Mouse (Mus musculus) right cerebral cortex, adult 18-20 months (tissue): ENCODE data around the gene Ppil4.
A peak's percentile ranks its signal among the peaks of the same experiment; 100 is the strongest.
"Not testable (repeated sequence)": the region's sequence is repeated elsewhere in the genome, so short reads cannot be mapped to it uniquely, and the experiment has no call there.

Experiments
- DNase-seq: peaks from one replicate; pipeline ENCODE4 v3.0.0; 2022; ENCODE audit warnings: mixed read lengths

Ppil4 gene

DNA sequence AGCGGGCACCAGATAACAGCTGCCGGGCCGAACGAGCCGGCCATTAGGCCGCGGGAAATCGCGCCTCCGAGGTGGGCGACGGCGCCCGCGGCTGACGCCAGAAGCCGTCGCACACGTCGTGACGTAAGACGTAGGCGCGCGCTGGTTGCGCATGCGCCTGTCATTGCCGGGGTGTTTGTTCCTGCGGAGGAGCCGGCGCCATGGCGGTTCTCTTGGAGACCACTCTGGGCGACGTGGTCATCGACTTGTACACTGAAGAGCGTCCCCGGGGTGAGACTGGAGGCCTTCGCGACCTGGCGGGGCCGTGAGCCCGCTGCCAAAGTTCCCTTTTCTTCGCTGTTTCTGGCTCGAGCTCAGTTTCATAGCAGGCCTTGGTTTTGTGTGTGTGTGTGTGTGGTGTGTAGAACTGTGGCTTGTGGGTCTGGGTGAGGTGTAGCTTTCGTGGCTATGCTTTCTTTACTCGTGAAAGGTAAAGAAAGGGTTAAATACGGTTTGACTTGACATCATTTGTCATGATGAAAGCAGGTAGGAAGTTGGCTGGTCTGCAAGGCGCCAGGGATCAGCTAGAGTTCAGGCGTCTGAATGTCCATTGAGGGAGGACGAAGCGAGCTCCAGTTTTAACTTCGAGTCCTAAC is at the start of gene Ppil4, which contains the start of gene Ginm1:
Ppil4 (plus strand) TSS at position 141 of the 635 bp plus-strand sequence.
Ginm1 (minus strand) TSS at position 74 of the 635 bp plus-strand sequence.
- DNase-seq: peak; percentile 93

DNA sequence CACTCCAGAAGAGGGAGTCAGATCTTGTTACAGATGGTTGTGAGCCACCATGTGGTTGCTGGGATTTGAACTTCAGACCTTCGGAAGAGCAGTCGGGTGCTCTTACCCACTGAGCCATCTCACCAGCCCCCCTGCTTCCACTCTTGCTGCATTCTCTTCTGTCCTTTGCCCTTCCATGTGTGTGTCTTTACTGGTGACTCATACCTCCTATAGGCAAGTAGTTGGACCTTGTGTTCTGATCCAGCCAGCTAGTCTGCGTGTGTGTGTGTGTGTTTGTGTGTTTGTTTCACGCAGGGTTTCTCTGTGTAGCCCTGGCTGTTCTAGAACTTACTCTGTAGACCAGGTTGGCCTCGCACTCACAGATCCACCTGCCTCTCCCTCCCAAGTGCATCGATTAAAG is 47.2 kb upstream of the Ppil4 start:
- not testable (repeated sequence) for DNase-seq

DNA sequence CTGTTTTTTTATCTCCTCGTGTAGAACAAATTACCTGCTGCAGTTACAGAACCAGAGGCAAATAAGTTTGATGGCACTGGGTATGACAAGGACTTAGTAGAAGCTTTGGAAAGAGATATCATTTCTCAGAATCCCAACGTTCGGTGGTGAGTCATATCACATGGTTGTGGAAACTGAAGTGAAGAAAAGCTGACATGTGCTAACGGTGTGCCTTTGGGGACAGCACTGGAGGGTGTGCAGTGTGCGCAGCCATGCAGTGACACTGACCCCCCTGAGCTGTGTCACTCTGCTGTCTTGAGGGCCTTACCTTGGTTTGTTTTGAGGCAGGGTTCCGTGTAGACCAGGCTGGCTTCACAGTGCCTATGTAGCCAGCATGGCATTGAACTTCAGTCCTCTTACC is 43.9 kb upstream of the Ppil4 start:
- DNase-seq: no peak

DNA sequence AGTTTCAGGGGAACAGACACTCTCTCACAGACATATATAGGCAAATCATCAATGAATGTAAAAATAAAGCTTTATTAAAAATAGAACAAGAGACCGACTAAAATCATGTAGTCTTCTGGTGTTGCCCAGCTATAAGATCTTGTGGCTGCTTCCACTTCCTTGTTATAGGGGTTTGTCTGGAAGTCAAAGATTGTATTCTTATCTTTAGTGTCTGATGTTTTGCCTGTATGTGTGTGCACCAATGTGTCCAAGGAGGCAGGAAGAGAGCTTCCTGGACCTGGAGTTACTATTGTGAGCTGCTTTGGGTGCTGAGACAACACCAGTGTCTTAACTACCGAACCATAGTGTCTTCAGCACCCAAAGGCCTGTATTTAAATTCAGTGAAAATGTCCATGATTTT is 35.1 kb upstream of the Ppil4 start:
- DNase-seq: no peak

DNA sequence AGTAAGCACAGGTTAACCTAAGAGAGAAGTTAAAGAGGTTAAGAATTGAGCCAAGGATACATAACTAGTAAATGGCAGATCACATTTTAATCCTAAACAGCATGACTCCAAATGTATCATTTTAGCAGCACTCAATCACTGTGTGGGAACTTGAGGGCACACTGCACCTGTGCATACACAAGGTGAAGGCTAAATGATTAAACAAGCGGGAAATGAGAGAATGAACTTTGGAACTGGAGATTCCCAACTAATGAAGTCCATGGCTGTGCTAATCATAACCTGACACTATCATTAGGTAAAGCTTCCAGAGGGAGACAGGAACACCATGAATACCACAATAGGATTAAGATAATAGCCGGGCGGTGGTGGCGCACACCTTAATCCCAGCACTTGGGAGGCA is 20.3 kb upstream of the Ppil4 start:
- no peak for DNase-seq

DNA sequence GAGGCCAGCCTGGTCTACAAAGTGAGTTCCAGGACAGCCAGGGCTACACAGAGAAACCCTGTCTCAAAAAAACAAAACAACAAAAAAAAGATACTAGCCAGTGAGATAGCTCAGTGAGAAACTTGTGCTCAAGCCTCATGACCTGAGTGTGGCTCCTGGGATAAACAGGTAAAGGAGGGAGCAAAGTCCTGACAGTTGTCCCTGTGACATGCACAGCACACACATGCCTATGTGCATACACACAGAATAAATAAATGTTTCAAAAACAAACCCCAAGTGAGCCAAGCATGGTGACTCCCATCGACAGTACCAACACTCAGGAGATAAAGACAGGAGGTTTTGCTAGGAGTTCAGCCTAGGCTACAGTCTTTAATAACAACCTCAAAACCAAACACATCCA is 19.9 kb upstream of the Ppil4 start:
- DNase-seq: no peak

DNA sequence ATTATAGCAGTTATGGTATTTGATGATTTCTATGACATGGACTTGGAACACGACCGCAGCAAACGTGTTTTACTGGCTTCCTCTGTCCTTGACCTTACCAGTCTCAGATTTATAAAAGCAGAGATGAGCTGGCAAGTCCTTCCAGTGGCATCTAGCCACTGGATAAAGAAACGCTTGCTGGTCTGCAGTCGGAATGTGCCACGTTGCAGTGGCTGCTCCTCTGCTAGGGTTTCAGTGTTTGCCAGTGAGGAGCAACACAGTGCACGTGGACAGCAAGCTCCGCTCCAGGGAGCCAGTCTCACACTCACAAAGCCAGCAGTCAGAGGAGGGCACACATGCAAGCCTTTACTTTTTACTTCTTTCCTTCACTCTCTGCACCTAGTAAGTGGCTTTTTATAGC is 17.3 kb upstream of the Ppil4 start:
- no peak for DNase-seq

DNA sequence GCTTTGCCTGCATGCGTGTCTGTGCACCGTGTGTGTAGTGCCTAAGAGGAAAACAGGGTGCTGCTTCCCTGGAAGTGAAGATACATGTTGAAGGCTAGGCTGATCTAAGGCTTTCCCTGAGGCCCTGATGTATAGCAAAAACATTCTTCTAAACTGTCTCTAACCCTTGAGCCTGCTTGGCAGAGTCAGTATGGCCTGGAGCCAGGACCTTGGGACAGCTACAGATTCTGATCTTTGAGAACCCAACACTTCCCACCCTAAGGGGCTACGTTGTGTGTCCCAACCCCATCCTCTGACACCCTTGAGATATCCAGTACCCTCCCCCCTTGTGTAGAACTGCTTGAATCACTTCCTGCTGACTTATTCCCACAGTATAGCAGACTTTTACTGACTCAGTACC is 14.3 kb upstream of the Ppil4 start:
- no peak for DNase-seq

DNA sequence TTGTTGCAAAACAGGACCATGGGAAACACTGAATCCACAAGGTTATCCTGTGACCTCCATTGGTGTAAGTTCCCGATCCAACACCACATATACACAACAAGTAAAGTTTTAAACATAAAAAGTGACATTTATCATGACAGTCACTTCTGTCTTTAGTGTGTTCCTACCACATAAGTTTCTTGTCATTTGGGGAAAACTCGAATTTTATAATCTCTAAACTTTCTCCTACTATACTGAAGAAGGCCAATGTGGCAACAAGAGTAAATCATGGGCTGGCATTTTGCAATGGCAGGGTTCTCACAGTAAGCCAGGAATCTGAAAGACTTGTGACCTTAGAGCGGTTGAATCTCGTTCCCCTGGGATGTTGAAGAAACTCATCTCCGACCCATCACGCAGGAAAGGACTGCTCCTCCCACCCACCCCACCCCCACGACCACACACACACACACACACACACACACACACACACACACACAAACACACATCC is 12.9 kb upstream of the Ppil4 start:
- DNase-seq: no peak

DNA sequence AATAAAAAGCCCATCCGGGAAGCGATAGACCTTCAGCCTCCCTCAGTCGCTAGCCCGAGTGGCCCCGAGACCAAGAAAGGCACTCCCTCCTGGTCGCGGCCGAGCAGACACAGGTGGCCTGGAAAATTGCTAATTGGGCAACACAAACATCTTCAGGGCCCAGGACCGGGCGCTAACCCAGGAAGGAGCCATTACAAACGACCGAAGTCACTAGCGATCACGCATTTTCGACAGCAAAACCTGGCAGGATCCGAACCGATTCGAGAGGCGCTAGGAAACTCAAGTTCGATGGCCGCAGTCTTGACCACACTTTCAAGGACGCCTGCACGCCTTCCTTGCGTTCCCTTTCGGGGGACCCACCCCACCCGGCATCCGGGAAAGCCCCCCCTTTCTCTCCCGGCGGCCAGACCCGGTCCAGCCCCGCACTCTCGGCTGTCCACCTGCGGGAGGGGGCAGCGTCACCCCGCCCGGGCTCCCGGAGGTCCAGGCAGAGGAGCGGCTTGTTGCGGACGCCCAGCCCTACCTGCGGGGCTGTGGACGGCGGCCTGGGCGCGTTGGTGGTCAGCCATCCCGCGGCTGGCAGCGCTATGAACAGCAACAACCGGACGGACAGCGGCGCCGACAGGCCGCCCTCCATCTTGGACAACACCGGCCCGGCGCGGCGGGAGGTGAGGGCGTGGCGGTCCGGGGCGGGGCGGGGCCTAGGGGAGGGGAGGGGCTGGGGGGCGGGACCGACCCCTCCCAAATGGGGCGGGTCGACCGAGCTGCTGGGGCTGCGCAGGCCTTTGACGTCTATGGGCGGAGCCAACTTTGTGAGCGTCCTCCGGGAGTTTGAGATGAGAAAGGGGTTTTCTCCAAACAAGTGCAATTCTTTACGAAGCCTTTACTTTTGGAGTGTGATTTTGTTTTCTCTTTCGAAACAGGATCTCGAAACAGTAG is 12.2 kb upstream of the Ppil4 start:
- DNase-seq: peak; percentile 87

DNA sequence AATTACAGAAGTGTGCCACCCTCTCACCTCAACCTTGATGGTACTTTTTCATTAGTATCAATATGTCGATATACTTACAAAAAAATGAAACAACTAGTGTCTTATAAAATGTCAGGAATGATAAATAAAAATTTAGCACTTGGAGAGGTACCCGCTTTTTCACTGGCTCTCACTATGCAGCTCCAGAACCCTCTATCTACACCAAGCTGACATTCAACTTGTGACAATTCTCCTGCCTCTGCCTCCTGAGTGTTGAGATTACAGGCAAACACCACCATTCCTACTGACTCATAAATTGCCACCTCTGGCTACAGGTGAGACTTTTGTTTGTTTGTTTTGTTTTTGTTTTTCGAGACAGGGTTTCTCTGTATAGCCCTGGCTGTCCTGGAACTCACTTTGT is 11.5 kb upstream of the Ppil4 start:
- no peak for DNase-seq

DNA sequence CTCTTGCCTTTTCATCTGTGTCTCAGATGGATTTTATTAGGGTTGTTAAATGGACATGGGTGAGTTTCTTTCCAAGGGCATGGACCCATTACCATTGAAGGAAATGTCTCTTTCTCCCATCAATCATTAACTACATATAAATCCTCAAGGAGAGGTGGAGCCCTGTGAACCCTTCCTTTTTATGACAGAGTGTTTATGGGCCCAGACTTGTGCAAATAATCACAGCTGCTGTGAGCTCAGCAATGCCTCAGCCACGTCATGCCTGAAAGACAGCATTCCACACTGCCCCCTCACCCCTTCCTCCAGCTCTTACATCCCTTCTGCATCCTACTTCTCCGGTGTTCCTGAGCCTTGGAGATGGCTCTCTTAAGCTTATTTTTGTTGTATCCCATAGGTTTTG is 5.4 kb upstream of the Ppil4 start:
- no peak for DNase-seq

DNA sequence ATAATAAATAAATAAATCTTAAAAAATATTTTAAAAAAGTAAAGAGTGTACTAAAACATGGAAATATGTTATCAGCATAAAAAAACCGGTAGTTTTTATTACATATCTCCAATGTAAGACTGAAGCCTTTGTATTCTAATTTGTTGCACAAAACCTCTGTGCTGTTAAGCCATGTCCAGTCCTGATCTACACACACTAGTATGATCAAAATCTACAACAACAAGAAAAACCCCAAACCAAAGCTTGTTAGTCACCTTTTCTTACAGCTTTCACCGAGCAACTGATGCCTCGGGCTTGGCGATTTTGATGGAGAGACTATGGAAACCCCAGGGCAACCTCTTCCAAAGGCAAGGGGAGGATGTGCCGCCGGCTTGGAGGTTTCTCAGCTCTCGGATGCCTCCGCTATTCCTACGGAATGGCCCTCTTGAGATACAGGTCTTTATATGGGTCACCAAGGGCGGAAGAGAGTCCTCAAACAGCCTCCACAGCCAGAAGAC is 389 bp upstream of the Ppil4 start:
- no peak for DNase-seq

DNA sequence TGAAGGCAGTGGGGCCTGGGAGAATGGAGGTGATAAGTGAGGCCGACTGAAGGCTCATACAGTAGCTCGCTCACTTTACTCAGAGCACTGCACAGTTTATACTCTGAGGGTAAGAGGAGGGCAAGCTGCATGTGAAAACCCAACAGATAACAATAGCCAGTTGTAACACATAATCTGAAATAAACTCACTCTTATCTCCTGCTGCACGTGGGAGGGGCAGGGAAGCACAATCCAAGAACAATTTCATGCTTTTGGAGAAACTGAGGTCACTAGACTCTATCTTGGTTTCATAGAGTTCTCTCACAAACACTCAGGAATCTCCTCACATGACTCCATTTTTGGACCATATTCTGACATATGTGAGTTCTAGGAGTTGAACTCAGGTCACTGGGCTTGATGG is 8.6 kb downstream of the Ppil4 start:
- DNase-seq: no peak

DNA sequence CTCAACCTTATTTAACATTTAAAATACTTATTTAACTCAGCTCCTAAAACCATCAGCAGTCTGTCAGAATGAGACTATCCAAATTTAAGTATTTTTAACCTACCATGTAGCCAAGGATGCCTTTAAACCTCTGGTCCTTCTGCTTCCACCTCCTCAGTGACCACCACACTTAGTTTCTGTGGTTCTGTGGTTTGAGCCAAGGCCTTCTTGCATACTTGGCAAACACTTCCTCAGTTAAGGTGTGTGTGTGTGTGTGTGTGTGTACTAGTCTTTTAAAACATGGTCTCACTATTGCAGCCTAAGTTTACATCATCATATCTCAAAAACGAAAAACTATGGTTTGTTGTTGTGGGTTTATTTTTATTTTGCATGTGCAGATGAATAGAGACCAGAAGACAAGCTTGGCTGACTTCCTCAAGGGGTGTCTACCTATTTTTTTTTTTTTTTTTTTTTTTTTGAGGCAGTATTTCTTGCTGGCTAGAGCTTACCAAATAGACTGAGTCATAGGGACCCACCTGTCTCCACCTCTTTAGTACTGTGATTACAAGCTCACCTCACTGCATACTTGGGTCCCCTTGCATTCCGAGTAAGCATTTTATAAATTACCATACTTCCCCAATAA is 9.9 kb downstream of the Ppil4 start:
- DNase-seq: no peak

DNA sequence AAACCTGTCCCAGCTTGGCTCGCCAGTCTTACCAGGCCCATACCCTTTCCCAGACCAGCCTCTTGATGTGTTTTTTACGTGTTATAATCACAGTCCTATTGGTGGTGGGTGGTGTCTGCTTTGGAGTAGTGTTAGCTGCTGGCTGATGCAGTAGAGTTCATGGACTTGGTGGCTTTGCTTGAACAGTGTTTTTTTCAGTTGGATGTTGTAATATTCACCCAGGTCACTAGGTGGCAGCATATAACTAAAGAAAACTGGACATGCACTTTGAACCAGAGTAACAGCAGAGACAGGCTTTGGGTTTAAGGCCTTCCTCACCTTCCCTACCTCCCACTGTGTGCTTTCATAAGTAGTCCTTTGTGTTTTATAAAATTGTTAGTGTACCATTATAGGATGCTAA is 17.2 kb downstream of the Ppil4 start:
- peak; percentile 47 for DNase-seq

DNA sequence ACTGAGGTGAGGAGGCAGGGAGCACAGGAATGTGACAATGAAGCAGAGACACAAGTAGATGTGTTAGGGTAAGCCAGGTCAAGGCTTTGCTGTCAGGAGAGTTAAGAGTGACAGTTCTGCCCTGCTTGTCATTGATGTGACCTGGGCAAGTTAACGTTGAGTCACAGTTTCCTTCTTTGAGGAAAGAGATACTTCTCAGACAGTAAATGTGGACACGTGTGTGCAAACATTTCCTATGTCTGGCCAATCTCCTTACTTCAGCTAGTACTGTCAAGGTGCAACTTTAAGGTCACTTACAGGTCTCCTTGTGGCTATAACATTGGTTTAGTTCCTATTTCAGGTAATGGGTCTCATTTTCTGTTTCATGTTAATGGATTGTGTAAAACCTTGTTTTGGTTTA is 23.8 kb downstream of the Ppil4 start:
- no peak for DNase-seq

DNA sequence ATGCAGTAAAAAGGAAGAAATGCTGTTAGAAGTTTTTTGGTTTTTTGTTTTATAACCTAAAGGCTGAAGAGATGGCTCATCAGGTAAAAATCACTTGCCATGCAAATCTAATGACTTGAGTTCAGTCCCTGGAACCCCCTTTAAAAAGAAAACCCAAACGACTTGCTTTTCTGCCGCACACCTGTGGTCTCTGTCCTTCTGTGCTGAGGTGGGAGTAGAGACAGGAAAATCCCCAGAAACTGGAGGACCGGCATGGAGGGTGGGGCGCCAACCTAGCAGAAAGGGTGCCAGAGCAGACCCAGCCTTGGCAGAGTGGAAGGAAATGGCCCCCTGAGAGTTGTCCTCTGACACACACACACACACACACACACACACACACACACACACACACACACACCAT is 26.0 kb downstream of the Ppil4 start:
- no peak for DNase-seq

DNA sequence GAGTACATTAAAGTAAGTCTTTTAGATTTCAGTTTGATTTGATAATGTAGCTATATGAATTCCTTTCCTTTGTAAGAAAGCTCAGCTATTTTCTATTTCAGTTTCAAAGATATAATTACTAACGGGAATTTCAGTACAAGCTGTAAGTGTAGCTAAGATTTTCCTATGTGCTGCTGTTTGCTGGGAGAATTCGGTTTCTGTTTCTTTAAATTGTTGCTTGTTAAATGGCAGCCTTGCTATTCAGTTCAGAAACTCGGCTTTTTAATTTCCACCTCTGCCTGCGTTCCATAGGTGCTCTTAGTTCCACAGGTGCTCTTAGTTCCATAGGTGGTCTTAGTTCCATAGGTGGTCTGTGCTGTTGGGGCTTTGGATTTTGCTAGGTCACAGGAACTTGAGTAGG is 26.5 kb downstream of the Ppil4 start:
- no peak for DNase-seq

DNA sequence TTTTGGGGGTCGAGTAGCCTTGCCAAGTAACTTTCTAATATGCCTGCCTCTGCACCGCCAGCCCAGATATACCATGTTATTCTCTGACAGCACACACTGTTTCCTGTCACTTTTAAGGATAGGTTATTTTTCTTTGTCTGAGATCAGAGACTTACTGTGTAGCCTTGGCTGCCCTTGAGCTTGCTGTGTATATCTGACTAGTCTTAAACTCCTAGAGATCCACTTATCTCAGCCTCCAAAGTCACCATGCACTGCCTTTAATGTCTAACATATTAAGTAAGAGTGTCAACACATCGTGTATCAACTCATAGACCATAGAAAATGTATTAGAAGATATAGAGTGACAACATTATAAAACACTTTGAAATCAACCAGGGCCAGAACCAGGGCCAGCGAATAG is 26.9 kb downstream of the Ppil4 start:
- DNase-seq: no peak

DNA sequence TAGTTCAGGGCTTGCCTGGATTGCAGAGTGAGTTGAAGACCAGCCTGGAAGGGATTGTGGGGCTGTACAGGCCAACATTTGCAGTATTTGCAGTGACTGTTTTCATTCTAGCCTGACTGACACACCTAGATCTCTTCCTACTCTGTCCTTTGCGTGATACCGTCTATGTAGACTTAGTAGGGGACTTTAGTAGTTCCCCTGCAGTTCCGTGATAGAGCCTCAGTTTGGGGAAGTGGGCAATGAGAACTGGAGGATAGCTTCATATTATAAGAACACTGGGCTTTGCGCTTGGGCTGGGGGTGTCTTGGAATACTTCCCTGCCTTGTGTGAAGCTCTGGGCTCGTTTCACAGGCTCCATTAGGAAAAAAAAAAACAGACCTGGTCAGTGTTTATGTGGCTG is 27.5 kb downstream of the Ppil4 start:
- DNase-seq: no peak

DNA sequence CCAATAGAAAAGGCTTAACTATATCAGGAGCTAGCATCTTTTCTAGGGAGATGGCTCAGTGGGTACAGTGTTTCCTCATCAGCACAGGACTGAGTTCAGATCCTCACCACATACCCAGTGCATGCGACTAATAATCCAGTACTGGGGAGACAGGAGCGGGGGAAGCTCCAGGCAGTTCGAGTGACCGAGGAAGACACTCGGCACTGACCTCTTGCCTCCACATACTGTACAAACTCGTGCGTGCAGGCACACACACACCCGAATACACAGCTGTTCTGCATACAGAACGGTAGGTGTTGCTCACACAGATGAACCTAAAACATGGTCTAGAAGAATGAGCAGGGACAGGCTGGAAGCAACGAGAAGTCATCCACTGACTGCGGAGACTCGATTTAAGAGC is 29.3 kb downstream of the Ppil4 start:
- no peak for DNase-seq

DNA sequence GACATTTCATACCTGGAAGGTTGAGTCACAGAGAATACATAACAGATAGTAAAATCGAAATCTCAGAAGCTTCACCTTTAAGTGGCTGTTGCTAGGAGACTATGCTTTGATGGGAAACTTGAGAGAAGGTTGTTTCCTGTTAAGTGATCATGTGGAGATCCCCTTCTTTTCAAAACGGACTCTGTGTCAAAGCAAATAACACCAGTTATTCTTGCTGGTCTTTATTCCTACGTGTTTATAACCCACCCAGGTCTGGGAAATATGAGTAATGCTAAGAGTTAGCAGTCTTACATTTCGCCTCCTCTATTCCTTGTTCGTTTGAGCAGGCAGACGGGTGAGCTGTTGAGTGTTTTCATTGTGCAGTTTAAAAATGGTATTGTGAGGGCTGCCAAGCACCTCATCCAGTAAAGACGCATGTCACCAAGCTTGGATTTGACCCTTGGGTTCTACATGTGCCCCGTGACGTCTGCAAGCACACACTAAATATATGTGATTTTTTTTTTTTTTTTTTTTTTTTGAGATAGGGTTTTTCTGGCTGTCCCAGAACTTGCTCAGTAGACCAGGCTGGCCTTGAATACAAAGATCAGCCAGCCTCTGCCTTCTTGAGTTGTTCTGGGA is 32.1 kb downstream of the Ppil4 start:
- no peak for DNase-seq
